Comparison of ENCODE assay signal across 9 mouse cellular contexts in genomic region chr10:78487431-78488086, GRCm38 (mm10). TPM values are rescaled to one million over a fixed set of nuclear protein-coding genes. Genes with fewer than 3 reads are reported as not detected.
DNase-seq lines count a peak whose midpoint lies in the region; ATAC-seq and TF ChIP-seq lines count a peak whose summit lies in the region.
"Had no signal": no experiment of that assay in that cellular context is flagged by ENCODE, and none has a peak within 500 bp of the region (broad histone marks: within the 10 kb centered on the region; RNA-seq: fewer than 3 reads in every experiment).

No protein-coding gene starts in this region.

- no peaks in the 10 kb centered on the region for H3K27me3 ChIP-seq in Patski
- no peaks in the 10 kb centered on the region for H3K27me3 ChIP-seq in hindbrain, embryonic 15.5 days

- peak overlapping the region; percentile 6; the same call in 1 of the 2 replicates for H3K4me3 ChIP-seq in hindbrain, embryonic 15.5 days
- H3K4me3 ChIP-seq: myocyte had no signal

- H3K4me2 ChIP-seq in hindbrain, embryonic 15.5 days, result peak overlapping the region; percentile 44

- no peaks in the 10 kb centered on the region for H3K36me3 ChIP-seq in hindbrain, embryonic 15.5 days

- in situ Hi-C loops in Patski (cut with MboI; ENCODE audit: low pct_unique_long_range_greater_than_20kb), result no loop called here

- peak; percentile 78 for ATAC-seq in Patski
- ATAC-seq in hindbrain, embryonic 15.5 days (ENCODE audit: low FRiP score, low read depth), result peak; percentile 73; the same call in 1 of the 2 replicates

- no peak for DNase-seq in Patski (ENCODE audit: low read depth, low spot score)
- DNase-seq in cerebellum, postnatal 14 days, result peak; percentile 85 to 89
- peak; percentile 85 for DNase-seq in gastrocnemius, adult 18-20 months (ENCODE audit: low spot score)
- DNase-seq in layer of hippocampus, postnatal 36 days, result peak; percentile 78 to 79
- peak; percentile 78 for DNase-seq in lung, postnatal 25 days (ENCODE audit: low spot score)
- DNase-seq in right cerebral cortex, adult 18-20 months, result peak; percentile 69
- DNase-seq in urinary bladder, adult 2 months (ENCODE audit: low spot score), result peak; percentile 70

- CTCF ChIA-PET in Patski (lab: Charles Lee), result interaction anchor here (0.7 to 1.8 kb wide), 7 partner anchors 13 to 110 kb away, joined by 3 to 8 read pairs (median 3); partner anchors contain the start of gene Pdxk

- POLR2A ChIA-PET in Patski (lab: Charles Lee), result no interaction called here

- peak; percentile 83 for TF ChIP-seq CTCF in Patski (IDR thresholded peaks at IDR 0.05)

- H3K9me3 ChIP-seq in hindbrain, embryonic 15.5 days, result no peaks in the 10 kb centered on the region

- 10% methylated on average over 26 of the region's 26 CpGs for WGBS in hindbrain, embryonic 15.5 days

- H3K9ac ChIP-seq in hindbrain, embryonic 15.5 days, result no peak overlapping the region

- no peak overlapping the region for H3K27ac ChIP-seq in hindbrain, embryonic 15.5 days (replicated peaks)

- no peaks in the 10 kb centered on the region for H3K4me1 ChIP-seq in hindbrain, embryonic 15.5 days (replicated peaks)

RNA-seq across cellular contexts. Expression of gene Pdxk, which starts 22.8 kb away (rescaled TPM):
- polyA plus RNA-seq in Patski (2021), result 24.8 TPM
- total RNA-seq in gastrocnemius, adult 18-20 months (2021), result 1 to 10 TPM; 6.2 to 7.1 TPM
- 46.5 and 49.8 TPM in 2 replicates for polyA plus RNA-seq in hindbrain, embryonic 15.5 days (2015; fragmentation: Nextera tagmentation; extraction: Ambion mirVana)
- total RNA-seq in layer of hippocampus, postnatal 36 days (2021), result 100 to 1,000 TPM in 1 of 2 experiments, 10 to 100 TPM in 1; 93.3 to 102 TPM
- 28.2 and 33.3 TPM in 2 replicates for polyA plus RNA-seq in urinary bladder, adult 2 months (2012; rRNA removed)

RNA-seq across cellular contexts. Expression of gene Olfr1358, which starts 29.7 kb away (rescaled TPM):
- polyA plus RNA-seq in Patski (2021), result not detected
- total RNA-seq in gastrocnemius, adult 18-20 months (2021), result not detected
- polyA plus RNA-seq in hindbrain, embryonic 15.5 days (2015; fragmentation: Nextera tagmentation; extraction: Ambion mirVana), result not detected in 2 replicates
- total RNA-seq in layer of hippocampus, postnatal 36 days (2021), result not detected
- not detected in 2 replicates for polyA plus RNA-seq in urinary bladder, adult 2 months (2012; rRNA removed)
- polyA plus RNA-seq: myocyte had no signal
